Mouse (Mus musculus) kidney, postnatal 14 days (tissue): ENCODE results near the gene Smad1.
"Not testable (repeated sequence)": the region's sequence is repeated elsewhere in the genome, so short reads cannot be mapped to it uniquely, and the experiment has no call there.

Source experiments
- DNase-seq: peaks from one replicate; pipeline ENCODE4 v3.0.0; 2022; ENCODE audit warnings: mixed read lengths

The Smad1 gene

DNA sequence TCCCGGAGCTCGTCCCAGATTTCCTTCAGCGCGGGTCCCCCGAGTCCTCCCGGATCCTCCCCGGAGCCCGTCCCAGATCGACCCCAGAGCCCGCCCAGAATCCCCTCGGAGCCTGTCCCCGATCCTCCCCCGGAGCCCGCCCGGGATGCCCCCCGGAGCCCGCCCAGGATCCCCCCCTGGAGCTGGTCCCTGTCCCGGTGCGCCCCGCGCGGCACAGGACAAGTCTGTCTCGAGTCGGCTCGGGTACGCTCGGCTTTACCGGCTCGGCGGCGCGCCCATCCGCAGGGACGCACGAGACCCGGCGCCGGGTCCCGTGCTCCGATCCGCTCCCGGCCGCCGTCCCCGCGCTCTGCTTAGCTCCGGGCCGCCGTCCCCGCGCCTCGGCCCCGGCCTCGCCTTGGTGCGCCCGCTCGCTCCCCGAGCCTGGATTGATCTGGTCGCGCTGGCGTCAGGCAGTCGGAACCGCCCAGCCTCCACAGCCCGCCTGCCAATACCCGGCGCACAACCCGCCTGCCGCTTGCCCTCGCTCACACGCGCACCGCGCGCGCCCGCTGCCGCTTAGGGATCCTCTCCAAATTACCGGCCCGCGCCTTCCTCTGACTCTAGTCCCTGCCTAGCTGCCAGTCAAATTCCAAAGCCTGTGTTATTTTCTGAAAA is at the start of gene Smad1:
TSS of gene Smad1 (minus strand) at position 525 of the 657 bp plus-strand sequence.
- DNase-seq = peak; percentile 97

- DNase-seq = no peak
Observed at GRCm38 (mm10) chr8:79447260-79447853, 48.0 kb upstream of the Smad1 start.

DNA sequence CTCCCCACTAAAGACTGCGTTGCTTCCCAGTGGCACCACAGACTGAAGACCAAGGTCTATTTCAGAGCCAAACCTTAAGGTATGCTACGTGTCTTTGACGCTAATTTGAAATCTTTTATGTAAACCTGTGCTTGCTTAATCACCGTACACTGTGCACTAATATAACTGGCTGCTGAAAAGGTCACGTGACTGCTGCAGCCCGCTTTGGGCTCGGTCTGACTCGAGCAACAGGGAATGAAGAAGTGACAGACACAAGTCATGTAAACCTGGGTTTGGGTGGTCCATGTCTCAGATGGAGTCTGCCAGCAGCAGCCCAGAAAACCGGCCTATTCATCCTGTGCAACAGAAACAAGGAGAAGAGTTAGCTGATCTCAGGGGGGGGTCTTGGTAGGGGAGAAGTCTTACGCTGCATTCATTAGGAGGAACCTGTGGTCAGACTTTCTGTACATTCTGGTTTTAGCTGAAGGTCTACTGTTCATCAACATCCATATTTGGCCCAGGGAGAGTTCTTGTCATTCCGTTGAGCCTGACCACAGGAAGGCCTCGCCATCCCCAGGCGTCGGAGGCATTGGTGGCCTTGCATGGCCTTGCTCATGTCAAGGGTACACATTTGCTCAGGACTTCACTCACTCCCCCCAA is 44.3 kb upstream of the Smad1 start:
- no peak for DNase-seq

DNA sequence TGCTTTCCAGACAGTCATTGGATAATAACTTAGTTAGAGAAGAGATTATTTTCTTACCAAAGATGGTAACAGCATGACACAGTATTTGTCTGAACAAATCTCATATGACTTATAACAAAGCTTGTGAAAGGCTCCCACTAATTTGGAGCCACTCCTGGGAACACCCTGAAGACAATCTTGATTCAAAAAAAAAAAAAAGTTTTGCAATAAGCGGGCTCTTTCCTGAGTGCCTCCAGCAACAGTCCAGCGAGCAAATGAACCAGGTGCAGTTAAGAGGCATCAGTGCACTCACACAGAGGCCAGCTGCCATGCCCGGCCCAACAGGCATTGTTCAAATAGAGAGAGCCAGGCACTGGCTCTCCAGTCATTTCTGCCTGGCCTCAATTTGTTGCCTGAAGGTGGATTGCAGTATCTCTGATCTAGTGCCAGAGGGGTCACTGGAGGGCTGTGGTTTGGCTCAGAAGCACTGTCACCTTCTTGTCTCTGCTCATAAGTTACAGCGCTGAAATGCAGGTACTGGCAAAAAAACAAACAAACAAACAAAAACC is 34.7 kb upstream of the Smad1 start:
- DNase-seq = no peak

- DNase-seq = peak; percentile 53
Observed at GRCm38 (mm10) chr8:79414907-79415306, 15.6 kb upstream of the Smad1 start.

DNA sequence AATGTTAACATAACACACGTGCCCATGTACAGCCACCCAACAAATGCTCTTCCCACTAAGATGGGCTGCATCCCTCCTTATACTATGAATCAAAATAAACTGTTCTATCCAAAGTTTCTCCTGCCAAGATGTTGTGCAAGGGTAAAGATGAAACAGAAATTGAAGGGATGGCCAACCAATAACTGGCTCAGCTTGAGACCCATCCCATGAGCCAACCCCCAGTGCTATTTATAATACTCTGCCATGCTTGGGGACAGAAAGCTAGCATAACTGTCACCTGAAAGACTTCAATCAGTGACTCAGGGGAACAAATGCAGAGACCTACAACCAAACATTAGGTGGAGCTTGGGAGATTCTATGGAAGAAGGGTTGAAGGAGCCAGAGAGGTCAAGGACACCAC is 11.2 kb upstream of the Smad1 start:
- DNase-seq = no peak

DNA sequence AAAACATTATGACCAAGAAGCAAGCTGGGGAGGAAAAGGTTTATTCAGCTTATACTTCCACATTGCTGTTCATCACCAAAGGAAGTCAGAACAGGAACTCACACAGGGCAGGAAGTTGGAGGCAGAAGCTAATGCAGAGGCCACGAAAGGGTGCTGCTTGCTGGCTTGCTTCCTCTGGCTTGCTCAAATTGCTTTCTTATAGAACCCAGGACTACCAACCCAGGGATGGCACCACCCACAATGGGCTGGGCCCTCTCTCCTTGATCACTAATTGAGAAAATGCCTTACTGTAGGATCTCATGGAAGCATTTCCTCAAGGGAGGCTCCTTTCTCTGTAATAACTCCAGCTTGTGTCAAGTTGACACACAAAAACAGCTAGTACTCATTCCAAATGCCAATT is 8.0 kb upstream of the Smad1 start:
- DNase-seq = not testable (repeated sequence)

GRCm38 (mm10) chr8:79404895-79405557 is 5.7 kb upstream of the Smad1 start:
- peak; percentile 57 for DNase-seq

DNA sequence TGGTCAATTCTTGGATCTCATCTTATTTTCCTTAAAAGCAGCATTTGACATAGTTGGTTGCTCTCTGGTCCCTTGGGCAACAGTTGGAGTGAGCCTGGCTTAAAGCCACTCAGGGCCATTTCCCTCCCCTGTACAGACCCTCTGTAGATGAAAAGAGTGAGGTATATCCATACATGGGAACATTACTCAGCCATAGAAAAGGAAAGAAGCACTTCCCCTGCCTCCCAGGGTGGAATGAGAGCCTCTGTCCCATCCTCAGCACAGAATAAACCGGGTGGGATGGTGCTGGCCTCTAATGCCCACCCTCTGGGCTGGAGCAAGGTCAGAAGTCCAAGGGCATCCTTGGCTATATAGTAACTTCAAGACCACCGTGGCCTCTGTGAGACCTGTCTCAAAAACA is 1.4 kb upstream of the Smad1 start:
- no peak for DNase-seq

DNA sequence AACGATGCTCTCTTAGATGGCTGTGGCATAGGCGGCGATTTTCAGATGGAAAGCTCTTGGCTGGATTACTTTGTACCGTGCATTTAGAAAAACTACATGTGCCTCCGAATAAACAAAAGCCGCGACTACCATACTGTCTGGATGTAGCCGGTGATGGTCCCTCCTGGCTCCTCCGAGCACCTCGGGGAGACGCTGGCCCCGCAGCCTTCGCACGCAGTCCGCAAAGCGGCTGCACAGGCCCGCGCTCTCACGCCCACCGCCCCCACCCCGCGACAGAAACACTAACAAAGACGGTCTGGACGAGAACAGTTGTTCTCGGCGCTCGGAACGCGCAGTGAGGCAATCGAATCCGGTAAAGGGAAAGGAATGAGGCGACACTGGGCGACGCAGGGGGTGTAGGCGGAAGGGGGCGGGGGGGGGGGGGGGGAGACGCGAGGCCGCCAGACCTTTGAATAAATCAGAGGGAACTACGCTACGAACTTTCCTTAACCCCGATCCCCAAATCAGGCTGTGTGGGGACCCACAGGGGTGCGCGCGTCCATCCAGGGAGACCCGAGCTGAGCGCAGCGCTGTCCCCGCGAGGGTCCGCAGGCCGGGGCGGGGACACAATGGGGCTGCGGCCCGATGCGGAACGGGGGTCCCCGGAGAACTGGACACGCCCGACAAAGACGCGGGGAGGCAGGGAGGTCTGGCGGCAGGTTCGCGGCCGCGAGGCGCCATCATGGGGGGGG is 902 bp downstream of the Smad1 start:
- peak; percentile 59 for DNase-seq

DNA sequence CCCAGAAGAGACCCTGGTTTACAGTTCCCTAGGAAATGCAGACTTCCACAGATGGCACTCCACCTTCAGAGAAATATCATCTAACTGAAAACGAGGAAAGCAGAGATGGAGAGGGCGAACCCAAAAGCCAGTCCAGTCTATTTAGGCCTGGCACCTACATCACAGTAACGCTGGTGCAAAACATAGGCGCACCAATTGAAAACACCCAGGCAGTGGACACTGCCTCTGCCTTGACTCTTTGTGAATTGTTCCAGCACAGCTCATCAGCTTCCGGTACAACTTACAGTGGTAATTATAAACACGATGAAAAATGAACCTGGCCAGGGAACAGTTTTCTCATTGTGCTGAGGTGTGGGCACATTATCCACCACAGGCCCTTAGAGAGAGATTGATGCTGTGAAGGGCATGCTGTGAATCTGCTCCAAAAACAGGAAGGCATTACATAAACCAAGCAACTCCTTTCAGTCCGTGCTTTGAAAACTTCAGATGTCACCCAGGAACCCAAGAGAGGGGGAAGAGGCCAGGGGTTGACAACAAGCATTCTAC is 1.5 kb downstream of the Smad1 start:
- DNase-seq = no peak

GRCm38 (mm10) chr8:79396911-79397310 is 2.4 kb downstream of the Smad1 start:
- DNase-seq = no peak

DNA sequence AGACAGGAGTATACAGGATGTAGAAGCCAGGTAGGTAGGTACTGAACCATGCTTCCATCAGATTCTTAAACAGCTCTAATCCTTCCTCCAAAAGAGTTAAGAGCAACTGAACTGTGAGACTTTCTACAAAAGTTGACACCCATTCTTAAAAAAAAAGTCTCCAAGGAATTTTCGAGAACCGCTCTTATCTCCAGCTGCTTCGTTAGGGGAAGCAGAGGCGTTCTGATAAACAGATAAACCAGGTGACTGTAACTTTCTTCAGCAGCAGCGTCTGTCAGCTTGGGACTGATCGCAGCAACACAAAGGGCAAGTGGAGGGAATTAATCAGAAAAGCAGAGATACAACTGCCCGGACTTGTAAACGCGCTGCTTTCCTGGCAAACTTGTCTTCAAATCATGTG is 5.3 kb downstream of the Smad1 start:
- no peak for DNase-seq

DNA sequence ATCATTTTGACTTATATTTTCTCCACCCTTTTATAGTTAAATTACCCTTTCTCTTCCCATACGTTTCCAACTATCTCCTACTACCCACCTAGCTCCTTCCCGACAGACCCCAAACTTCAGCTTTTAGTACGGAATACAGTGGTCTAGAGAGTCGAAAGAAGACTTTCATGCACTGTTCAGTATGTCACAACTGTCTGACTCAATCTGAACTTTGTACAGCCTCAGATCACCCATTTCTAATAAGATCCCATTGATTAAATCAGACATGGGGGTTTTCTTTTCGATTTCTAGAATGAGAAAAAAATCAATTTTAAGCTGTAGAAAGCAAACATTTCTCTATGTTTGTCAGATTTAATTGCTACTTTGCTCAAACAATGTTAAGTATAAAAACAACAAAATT is 6.1 kb downstream of the Smad1 start:
- no peak for DNase-seq

- no peak for DNase-seq
Observed at GRCm38 (mm10) chr8:79392649-79393048, 6.7 kb downstream of the Smad1 start.

DNA sequence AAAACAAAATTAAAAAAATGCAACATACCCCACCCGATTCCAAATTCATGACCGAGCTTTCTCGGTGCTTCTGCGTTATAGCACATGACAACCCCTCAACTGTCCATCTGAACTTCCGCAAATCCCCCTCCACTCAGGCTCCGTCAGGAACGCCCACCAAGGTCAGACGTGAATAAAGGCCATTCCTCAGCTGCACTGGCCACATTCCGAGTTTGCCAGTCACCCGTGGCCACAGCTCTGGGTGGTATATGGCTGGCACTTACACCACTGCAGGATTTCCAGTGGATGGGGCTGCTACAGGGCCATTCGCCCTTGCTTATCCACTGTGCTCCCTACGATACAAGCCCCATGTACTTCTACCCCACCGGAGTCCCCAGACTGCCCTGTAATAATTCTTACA is 7.9 kb downstream of the Smad1 start:
- DNase-seq = no peak

GRCm38 (mm10) chr8:79389074-79389786 is 10.1 kb downstream of the Smad1 start:
- peak; percentile 89 for DNase-seq

DNA sequence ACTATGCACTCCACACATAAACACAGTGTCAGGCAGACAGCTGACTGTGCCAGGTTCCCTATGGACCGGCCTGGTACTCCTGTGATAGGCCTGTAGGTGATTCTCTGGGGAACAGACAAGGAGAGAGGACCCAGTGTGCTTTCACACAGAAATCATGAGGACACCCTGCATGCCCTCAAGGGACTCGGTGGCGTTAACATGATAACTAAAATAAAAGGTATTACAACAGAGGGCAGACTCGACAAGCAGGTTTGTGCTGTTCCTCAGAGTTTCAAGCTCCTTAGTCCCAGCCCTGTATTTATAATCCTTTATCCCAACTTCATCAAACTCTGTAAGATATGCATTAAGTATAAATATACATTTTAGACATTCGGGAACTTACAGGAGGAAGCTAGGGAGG is 12.5 kb downstream of the Smad1 start:
- DNase-seq = no peak

DNA sequence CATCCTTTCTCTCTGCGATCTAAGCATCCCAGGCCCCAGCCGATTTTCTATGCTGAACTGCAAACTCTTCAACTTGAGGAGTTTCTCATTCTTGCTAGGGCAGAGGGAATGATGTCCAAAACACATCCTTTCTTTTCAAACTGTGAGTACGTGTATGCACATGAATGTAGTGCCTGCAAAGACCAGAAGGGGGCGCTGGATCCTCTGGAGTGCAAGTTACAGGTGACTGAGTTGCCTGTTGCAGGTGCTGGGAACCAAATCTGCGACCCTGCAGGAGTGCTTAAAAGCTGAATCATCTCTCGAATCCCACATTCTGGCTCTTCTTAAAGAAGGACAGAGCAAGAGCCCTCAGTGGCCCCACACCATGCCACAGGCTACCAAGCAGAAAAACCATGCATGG is 13.0 kb downstream of the Smad1 start:
- DNase-seq = no peak

GRCm38 (mm10) chr8:79384276-79385271 is 14.7 kb downstream of the Smad1 start:
- no peak for DNase-seq

GRCm38 (mm10) chr8:79382857-79383262 is 16.5 kb downstream of the Smad1 start:
- no peak for DNase-seq
